Mouse (Mus musculus): ENCODE measurements around the gene Trp73.

The Trp73 gene

DNA sequence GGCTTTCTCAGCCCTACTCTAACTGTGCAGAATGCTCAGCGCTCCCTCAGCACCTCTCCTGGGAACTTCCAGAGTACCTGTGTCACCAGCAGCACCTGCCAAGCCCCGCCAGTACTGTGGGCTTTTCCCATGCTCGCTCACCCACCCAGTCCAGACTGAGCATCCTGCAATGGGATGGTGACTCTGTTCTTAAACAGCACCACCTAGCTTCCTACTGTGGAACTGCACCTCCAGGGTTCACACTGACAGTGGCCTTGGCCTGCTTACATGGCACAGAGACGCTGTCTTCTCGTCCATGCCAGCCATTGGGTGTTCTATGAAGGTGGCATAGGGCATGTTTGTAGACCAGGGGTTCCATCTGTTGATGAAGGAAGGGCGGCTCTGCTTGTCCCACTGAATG is 19.0 kb upstream of the Trp73 start:
- no peak for TF ChIP-seq GATA4 (IDR thresholded peaks at IDR 0.05; ENCODE audit: insufficient replicate concordance, low read length)

DNA sequence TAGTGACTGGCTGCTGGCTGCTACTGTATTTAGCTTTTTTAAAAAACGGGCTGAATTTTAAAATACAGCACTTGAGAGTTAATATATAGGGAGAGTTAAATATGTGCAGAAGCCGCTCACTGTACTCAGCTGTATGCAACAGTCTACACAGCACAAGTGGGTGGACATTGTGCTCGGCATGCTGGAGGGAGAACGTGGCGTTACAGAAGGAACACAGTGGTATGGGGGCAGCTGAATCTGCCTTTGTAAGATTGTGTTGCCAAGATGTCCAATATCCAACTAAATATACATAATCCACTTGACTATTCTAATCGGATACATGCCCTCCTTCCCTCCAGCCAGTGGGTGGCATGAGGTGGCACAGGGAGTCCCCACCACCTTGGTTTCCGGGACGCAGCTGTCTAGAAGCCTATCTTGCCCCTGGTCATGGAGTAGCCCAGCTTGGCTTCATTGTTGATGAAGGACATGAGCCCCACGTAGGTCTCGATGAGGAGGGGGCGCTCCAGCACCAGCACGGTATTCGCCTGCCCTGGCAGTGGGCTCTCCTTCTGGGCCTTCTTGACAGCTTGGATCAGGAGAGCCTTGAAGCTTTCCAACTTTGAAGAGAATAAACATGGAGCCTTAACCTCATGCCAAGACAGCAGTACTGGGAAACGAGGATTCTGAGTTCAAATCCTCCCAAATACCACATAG is 18.1 kb upstream of the Trp73 start:
- TF ChIP-seq GATA4 (IDR thresholded peaks at IDR 0.05; ENCODE audit: insufficient replicate concordance, low read length), result no peak

DNA sequence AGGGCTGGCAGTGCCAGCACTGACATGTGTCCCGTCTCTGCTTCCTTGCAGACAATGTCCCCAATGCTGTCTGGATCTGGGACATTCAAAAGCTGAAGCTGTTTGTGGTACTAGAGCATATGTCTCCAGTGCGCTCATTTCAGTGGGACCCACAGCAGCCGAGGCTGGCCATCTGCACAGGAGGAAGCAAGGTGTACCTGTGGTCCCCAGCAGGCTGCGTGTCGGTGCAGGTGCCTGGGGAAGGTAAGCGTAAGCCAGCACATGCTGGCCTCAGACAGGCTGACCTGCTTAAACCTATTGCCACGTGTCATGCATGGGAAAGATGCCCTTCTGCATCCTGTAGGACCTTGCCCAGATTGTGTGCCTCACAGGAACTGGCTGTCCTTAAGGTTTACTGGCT is 16.0 kb upstream of the Trp73 start:
- TF ChIP-seq GATA4 (IDR thresholded peaks at IDR 0.05; ENCODE audit: insufficient replicate concordance, low read length), result no peak

DNA sequence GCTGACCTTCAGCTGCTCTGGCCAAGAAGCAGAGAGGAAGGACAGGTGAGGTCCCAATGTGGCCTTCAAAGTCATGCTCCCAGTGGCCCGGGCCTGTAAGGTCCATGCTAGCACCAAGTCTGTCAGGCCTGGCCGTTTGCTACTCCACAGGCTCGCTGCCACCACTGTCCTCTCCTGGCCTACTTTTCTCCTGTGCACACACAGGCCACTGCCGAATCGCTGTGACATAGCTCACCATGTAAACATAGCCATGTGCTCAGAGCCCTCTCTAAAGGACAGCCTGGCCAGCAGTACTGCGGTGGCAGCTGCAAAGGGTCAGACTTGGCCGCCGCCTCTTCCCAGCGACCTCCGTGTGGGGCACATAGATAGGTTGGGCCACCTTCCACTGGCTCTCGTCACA is 14.1 kb upstream of the Trp73 start:
- no peak for TF ChIP-seq GATA4 (IDR thresholded peaks at IDR 0.05; ENCODE audit: insufficient replicate concordance, low read length)

DNA sequence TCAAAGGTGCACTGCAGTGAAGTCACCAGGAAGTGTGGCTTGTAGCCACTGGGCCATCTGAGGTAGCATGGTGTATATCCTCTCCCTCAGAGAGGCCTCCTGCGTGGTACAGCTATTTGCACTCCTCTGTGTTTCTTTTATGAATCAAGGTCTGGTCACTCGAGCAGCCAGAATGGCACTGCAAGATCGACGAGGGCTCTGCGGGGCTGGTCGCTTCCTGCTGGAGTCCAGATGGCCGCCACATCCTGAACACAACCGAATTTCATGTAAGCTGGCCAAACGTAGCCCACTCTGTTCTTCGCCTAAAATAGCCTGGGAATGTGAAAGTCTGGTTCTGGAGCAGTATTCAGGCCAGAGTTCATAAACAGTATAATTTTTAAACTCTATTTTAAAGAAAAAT is 6.3 kb upstream of the Trp73 start:
- no peak for TF ChIP-seq GATA4 (IDR thresholded peaks at IDR 0.05; ENCODE audit: insufficient replicate concordance, low read length)

DNA sequence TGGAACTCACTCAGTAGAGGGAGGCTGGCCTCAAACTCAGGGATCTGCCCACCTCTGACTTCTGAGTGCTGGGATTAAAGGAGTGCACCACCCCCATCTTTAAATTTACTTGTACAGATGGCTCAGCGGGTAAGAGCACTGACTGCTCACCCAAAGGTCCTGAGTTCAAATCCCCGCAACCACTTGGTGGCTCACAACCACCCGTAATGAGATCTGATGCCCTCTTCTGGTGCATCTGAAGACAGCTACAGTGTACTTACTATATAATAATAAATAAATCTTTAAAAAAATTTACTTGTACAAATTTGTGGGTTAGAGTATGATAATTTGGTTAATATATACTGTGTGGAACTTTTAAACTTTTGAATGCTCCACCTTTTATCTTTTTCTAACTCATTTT is 4.7 kb upstream of the Trp73 start:
- no peak for TF ChIP-seq GATA4 (IDR thresholded peaks at IDR 0.05; ENCODE audit: insufficient replicate concordance, low read length)

DNA sequence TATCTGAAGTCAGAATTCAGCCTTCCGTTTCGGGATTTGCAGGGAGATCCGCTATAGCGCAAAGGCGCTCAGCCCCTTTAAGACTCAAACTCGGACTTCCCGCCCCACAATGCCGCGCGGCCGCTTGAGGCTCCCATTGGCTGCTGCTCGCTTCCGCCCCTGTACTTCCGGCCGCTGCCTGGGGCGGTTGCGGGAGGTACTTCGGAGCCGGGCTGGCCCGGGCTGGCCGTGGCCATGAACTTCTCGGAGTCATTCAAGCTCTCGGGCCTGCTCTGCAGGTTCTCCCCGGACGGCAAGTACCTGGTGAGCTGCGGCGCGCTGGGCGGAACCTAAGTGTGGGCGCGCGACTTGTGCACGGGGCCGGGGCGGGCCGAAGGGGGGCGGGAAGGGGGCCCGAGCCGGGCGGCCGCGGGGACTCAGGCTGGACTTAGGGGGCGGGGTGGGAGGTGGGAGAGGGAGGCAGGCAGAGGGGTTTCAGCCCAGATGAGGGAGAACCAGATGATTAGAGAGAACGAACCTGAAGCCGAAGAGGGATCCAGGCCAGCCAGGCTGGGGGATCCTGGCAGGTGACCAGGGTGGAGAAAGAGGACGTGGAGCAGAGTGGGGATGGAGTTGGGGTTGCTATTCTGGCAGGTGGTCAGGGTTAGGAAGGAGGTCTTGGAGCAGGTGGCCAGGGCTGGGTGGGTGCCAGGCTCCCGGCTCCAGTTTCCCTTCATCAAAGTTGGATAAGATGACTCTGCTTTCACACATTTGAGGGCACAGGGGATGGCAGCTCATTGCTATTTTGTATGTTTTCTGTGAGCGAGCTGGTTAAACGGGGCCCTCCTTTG is 2.4 kb upstream of the Trp73 start, which contains the start of gene Wrap73:
Wrap73 (plus strand) TSS at position 162 of the 830 bp plus-strand sequence.
- no peak for TF ChIP-seq GATA4 (IDR thresholded peaks at IDR 0.05; ENCODE audit: insufficient replicate concordance, low read length)

DNA sequence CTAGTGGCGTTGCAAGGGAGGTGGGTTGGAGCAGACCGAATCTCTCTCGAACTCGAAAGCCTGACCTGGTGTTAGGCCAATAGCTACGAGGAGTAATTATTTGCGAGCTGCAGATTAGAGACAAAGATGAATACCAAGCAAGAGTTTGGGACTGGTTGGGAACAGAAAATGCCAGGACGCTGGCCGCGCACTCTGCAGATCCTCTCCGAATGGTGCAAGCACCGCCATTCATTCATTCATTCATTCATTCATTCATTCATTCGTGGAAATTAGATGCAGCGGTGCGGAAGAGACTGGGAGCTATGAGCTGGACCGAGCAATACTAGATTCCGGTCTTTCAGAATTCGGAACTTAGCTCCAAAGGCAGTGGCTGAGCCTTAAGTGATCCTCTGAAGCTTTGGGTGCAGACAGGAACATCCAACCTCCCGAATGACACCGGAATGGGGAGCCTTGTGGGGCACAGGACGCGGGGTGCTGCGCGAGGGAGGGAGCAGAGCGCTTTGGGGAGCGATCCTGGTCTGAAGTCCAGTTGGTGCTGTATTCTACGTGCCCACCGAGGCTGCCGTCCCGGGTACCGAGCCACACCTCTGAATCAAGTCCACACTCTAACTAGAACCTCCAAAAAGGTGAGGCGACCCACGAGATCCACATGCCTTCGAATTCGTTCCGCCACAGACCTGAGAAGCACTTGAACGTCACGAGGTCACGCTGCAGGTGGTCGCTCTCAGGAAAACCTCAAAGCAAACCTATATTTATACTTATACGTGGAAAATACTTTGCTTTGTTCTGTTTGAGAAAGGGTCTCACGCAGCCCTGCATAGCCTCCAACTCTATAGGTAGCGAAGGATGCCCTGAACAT is 1.2 kb upstream of the Trp73 start:
- TF ChIP-seq GATA4 (IDR thresholded peaks at IDR 0.05; ENCODE audit: insufficient replicate concordance, low read length), result no peak

DNA sequence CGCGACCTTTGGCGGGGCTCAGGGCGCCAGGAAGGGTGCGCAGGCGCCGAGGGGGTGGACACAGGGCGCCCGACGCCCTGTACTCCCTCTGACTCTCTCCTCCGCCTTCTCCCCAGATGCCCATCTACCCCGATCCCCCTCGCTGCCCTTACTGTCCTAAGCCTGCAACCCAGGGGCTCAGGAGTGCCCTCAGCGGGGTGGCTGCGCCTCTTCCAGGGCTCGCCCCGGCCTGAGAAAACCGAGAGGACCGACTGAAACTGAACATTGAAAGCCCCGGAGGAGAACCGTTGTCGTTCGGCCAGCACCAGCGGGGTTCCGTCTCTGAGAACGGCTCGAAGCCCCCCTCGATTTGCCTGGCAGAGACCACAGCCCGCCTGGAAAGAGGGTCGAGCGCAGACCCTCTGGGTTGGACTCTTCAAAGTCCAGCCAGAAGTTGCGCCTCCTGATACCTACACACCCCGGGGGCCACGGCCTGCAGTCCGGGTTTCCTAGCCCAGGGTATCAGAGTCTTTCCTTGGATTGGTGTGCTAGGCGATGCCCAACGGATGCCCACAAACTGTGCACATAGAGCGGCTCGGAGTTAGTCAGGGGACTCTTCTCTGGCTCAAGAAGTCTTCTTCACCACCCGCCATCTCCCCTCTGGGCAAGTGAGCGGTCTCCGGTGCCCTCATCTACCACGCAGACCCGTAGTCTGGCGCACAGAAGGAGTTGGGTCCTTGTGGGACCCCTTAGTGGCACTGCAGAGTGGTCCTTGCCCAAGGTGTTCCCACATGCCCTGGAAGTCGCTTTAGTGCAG is 403 bp upstream of the Trp73 start:
- no peak for TF ChIP-seq GATA4 (IDR thresholded peaks at IDR 0.05; ENCODE audit: insufficient replicate concordance, low read length)

DNA sequence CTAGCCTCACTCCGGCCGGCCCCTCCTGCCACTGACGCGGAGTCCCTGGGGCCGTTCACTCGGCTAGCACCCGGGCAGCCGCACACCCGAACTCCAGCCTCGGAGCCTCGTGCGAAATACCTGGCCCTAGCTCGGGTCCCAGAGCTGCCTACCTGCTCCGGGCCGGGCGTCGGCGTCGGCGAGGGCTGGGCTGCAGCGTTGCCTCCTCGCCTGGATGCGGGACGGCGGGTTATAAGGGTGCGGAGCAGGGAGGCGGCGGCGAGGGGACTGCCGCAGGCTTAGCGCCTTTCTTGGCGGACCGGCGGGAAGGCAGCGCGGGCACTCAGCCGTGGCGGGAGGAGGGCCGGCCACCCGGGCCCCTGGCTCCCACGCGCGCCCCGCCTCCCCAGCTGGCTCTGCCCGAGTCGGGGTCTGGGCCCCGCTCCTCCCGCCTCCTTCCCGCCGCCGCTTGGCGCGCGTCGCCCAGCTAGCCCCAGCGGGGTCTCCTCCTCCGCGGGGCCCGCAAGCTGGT is 282 bp downstream of the Trp73 start:
- no peak for TF ChIP-seq GATA4 (IDR thresholded peaks at IDR 0.05; ENCODE audit: insufficient replicate concordance, low read length)

DNA sequence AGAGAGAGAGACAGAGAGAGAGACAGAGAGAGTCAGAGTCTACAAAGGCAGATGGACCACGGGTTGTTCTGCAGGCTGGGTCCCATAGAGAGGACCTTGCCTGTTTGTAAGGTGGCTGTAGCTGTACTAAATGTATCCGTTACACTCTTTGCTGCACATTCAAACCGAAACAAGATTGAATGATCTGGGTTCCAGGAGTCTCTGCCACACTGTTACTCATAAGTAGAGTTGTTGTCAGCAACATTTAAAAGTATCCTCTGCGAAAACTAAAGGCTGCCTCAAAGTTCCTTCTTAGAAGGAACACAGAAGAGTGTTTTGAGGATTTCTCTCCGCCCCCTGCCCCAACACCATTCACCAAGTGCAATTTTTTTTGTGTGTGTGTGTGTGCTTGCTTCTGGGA is 2.9 kb downstream of the Trp73 start:
- no peak for TF ChIP-seq GATA4 (IDR thresholded peaks at IDR 0.05; ENCODE audit: insufficient replicate concordance, low read length)

DNA sequence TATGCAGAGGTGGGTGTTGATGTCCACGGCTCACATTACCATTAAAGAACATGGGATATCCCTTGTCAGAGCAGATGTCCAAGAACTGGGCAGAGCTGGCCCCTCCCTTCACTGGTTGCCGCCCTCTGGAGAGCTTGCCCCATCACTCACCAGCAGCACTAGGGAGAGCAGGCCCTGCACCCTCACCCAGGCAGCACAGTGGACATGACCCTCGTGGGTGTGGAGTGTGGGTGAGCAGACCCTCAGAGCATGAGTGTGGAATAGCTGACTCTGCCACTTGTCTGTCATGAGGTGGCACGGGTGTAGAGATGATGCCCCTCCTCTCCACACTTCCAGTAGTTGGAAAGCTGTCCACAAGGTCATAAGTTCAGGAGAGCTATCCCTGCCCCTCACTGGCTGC is 5.2 kb downstream of the Trp73 start:
- no peak for TF ChIP-seq GATA4 (IDR thresholded peaks at IDR 0.05; ENCODE audit: insufficient replicate concordance, low read length)

DNA sequence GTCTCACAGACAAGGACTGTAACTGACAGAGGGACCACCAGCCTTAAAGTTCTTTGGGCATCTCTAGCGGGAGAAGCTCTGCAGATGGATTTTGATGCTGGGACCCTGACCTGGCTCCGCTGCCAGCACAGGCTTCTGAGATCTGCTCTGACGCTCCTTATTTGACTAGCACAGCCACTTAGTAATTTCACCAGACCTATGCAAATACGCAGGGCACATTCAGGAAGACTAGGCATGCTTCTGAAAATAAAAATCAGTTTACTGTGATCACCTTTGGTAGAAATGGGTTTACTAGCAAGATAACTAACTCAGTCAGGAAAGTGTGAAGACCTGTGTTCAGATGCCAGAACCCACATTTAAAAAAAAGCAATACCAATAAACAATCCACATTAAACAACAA is 8.1 kb downstream of the Trp73 start:
- no peak for TF ChIP-seq GATA4 (IDR thresholded peaks at IDR 0.05; ENCODE audit: insufficient replicate concordance, low read length)

DNA sequence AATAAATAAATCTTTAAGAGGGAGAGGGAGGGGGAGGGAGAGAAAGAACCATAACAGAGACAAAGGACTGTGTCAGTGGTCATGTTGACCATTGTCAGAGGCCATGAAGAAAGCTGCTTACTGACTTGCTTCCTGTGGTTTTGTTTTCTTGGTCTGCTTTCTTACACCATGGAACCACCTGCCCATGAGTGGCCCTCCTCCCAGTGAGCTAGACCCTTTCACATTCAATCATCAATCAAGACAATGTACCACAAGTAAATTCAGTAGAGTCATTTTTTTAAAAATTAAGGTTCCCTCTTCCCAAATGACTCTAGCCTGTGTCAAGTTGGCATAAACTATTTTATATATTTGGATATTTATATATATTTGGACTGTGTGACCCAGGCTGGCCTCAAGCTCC is 10.1 kb downstream of the Trp73 start:
- no peak for TF ChIP-seq GATA4 (IDR thresholded peaks at IDR 0.05; ENCODE audit: insufficient replicate concordance, low read length)

DNA sequence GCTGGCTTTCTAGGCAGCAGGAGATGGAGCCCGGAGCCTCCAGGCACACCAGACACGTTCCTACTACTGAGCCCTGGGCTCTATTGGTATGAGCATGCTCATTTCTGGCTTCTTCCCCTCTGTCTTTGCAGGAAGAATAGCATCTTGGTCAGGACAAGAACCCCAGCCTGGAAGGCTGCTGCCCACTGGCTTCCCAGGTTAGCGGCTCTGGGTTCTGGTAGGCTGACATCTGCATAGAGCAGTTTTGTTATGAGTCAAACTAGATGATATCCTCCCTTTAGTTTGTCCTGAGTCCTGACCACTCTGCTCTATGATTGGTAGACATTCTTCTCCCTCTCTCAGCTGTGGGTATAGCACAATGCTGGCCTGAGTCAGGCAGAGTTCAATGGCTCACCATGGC is 12.7 kb downstream of the Trp73 start:
- no peak for TF ChIP-seq GATA4 (IDR thresholded peaks at IDR 0.05; ENCODE audit: insufficient replicate concordance, low read length)

Measured in liver, adult (tissue).